Mouse (Mus musculus): ENCODE data around the gene Trappc10. TPM values are rescaled to one million over a fixed set of nuclear protein-coding genes. Genes with fewer than 3 reads are reported as not detected.

Trappc10 gene
- polyA plus RNA-seq, 1 experiment from 2014 or later, result 28.4 TPM

DNA sequence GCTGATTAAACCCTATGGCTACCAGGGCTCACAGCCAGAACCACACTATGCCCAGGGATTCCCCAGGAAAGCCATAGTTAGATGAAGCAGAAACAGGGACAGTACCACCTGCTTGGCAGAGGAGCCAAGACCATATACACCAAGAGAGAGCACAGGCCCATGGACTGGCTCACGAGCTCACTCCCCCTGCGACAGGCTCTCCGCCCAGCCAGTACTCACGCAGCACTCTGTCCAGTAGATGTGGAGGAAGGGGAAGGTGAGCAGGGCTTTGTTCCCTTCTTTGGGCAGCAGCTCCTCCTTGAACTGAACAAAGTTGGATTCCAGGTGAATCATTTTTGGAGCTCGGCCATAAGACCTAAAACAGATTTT, 15.9 kb downstream of the Trappc10 start:
- H3K4me1 ChIP-seq, result peaks cover 8% of the 10 kb centered on the region
- no peak overlapping the region for H3K4me3 ChIP-seq (replicated peaks)
- no peak overlapping the region for H3K4me2 ChIP-seq
- no peak overlapping the region for H3K9ac ChIP-seq (replicated peaks)
- H3K27me3 ChIP-seq (replicated peaks), result no peaks in the 10 kb centered on the region
- no peaks in the 10 kb centered on the region for H3K9me3 ChIP-seq (replicated peaks)
- WGBS, result 96% methylated on average over 5 of the region's 5 CpGs
- peaks cover 44% of the 10 kb centered on the region for H3K36me3 ChIP-seq
- no peak for ATAC-seq (ENCODE audit: low FRiP score)
- no peak overlapping the region for H3K27ac ChIP-seq (replicated peaks)

DNA sequence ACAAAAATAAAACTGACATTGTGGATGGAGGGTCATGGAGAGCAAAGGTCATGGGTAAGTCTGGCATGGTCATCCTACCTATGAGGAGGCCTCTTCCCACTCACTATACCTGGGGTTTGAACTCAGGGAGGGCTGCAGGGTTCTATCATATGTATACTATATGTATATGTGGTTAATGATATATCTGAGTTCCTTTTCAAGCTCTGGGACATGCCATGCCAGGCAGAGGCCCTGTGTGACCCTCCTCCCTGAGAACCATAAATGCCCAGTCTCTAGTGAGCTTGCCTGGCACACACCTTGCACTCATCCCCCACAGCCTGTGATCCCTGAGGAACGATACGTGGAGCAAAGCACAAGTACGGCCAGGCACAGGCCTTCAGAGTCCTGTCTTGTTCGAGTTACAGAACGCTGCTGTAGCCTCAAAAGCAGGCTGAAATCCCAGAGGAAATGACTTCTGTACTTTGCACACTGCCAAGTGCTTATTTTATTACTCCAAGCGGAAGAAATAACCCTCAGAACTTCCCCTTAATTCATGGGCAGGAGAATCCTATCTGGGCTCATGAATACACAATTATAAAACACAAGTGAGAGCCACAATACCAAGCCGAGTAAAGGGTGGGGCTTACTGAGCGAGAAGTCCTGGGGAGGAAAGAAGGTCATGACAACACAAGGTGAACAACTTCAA, 16.4 kb downstream of the Trappc10 start:
- H3K36me3 ChIP-seq, result peaks cover 44% of the 10 kb centered on the region
- H3K4me1 ChIP-seq, result peaks cover 8% of the 10 kb centered on the region
- no peak for ATAC-seq (ENCODE audit: low FRiP score)

DNA sequence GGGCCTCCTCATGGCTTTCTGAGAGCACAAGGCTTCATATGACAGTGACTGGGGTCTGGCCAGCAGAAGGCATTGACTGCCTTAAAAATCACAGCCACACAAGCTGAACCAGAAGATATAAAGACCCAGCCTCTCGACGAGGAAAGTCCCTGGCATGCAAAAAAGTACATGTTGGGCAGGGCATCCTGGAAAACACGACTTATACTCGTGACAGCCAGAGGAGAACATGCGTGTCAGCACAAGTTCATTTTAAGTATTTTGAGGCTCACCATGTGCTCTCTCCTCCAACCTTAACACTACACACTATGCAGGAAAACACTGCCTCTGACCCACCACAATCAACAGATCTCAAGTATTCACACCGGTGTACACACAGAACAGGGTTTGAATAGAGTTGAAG, 20.3 kb downstream of the Trappc10 start:
- no peaks in the 10 kb centered on the region for H3K4me1 ChIP-seq
- no peak overlapping the region for H3K9ac ChIP-seq (replicated peaks)
- H3K4me2 ChIP-seq, result no peak overlapping the region
- ATAC-seq (ENCODE audit: low FRiP score), result no peak
- H3K27ac ChIP-seq (replicated peaks), result no peak overlapping the region
- H3K36me3 ChIP-seq, result peaks cover 46% of the 10 kb centered on the region
- WGBS, result 92% methylated on average over 6 of the region's 6 CpGs
- H3K27me3 ChIP-seq (replicated peaks), result no peaks in the 10 kb centered on the region
- no peak overlapping the region for H3K4me3 ChIP-seq (replicated peaks)
- no peaks in the 10 kb centered on the region for H3K9me3 ChIP-seq (replicated peaks)

More for the DNA sequence above, 16.4 kb downstream of the Trappc10 start:
- no peaks in the 10 kb centered on the region for H3K9me3 ChIP-seq (replicated peaks)
- 81% methylated on average over 8 of the region's 8 CpGs for WGBS
- no peak overlapping the region for H3K4me3 ChIP-seq (replicated peaks)
- no peak overlapping the region for H3K4me2 ChIP-seq
- H3K27ac ChIP-seq (replicated peaks), result no peak overlapping the region
- H3K27me3 ChIP-seq (replicated peaks), result no peaks in the 10 kb centered on the region
- H3K9ac ChIP-seq (replicated peaks), result no peak overlapping the region

DNA sequence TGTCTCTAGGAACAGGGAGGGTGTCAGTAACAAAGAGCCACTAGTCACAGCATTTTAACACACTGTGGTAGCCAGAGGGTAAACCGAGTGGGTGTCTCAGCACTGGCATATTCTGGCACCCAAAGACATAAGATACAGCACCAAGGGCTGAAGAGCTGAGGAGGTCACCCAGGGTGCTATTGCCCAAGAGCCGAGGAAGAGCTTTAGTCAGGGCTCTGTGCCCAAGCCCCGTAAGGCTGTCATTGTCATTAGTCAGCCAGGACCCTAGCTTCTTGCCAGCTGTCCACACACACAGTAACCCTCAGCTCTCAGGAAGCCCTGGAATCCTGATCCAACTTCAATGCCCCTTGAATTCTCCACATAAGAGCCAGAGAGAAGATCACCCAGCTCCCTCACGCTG, 21.5 kb downstream of the Trappc10 start:
- H3K9ac ChIP-seq (replicated peaks), result no peak overlapping the region
- H3K4me3 ChIP-seq (replicated peaks), result no peak overlapping the region
- no peaks in the 10 kb centered on the region for H3K9me3 ChIP-seq (replicated peaks)
- no peaks in the 10 kb centered on the region for H3K4me1 ChIP-seq
- H3K27ac ChIP-seq (replicated peaks), result no peak overlapping the region; the same call in 1 of the 2 replicates
- peaks cover 45% of the 10 kb centered on the region for H3K36me3 ChIP-seq
- no peak overlapping the region for H3K4me2 ChIP-seq
- 70% methylated on average over 4 of the region's 4 CpGs for WGBS
- ATAC-seq (ENCODE audit: low FRiP score), result no peak
- no peaks in the 10 kb centered on the region for H3K27me3 ChIP-seq (replicated peaks)

DNA sequence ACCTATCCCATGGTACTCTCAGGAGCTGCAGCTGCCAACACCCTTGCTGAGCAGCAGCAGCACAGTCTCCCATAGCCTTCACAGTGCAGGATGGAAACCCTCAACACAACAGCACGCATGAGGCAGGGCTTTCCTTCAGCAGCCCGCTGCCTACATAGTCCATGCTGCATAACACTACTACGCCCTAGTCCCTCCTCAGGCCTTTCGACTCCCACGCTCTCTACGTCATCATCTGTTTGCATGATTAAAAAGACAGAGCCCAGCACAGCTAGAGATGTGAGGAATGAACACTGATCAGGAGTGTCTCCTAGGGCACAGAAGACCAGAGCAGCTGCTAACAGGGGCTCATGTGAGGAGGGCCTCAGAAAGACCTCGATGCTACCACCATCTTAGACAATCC, 23.1 kb downstream of the Trappc10 start:
- Histone ChIP-seq H3K27me3 (replicated peaks) (no peaks in the 10 kb centered on the region), H3K27ac (replicated peaks) (no peak overlapping the region), H3K9me3 (replicated peaks) (no peaks in the 10 kb centered on the region), H3K4me2 (no peak overlapping the region), H3K9ac (replicated peaks) (no peak overlapping the region), H3K36me3 (peaks cover 49% of the 10 kb centered on the region), H3K4me3 (replicated peaks) (no peak overlapping the region), H3K4me1 (no peaks in the 10 kb centered on the region)
- WGBS, result 96% methylated on average over 7 of the region's 7 CpGs
- ATAC-seq (ENCODE audit: low FRiP score), result no peak

DNA sequence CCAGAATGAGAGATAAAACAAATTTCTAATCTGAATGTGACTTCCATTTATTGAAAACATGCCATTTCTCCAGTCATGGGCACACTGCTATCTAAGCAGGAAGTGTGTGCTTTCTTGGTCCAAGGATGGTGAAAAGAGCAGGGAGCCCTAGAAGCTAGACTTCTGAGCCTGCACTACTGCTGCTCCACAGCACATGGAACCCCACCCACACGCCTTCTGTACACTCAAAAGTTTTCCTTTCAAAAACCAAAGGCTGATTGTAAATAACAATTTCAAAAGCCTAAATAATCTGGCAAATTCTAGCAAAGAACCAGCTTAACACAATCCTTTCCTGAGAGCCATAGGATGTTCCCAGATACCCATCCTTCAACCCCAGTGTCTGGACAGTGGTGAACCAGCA, 24.9 kb downstream of the Trappc10 start:
- 93% methylated on average over 1 of the region's 1 CpGs for WGBS
- ATAC-seq (ENCODE audit: low FRiP score), result no peak
- H3K36me3 ChIP-seq, result peaks cover 66% of the 10 kb centered on the region

DNA sequence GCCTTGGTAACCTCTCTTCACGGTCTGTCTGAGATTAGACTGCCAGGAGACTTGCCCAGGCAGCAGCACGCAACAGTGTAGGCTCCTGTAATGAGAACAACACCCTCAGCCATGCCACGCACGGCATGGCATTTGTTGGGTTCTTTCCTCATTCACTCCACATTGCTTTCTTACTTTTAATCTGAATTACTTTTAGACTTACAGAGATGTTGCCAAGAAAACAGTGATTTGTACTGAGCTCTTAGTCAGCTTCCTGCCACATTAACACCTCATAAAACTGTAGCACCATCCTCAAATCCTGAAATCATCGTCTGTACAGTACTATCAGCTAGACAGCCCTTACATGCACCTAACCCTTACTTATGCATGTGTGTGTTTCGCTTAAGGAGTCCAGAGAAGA, 25.9 kb downstream of the Trappc10 start:
- Histone ChIP-seq H3K9me3 (replicated peaks) (no peaks in the 10 kb centered on the region), H3K4me2 (no peak overlapping the region), H3K4me3 (replicated peaks) (no peak overlapping the region), H3K9ac (replicated peaks) (no peak overlapping the region), H3K27me3 (replicated peaks) (no peaks in the 10 kb centered on the region), H3K36me3 (peaks cover 75% of the 10 kb centered on the region), H3K4me1 (no peaks in the 10 kb centered on the region), H3K27ac (replicated peaks) (no peak overlapping the region)
- no peak for ATAC-seq (ENCODE audit: low FRiP score)
- 87% methylated on average over 6 of the region's 6 CpGs for WGBS

More for the DNA sequence above, 24.9 kb downstream of the Trappc10 start:
- Histone ChIP-seq H3K4me2 (no peak overlapping the region), H3K9me3 (replicated peaks) (no peaks in the 10 kb centered on the region), H3K27me3 (replicated peaks) (no peaks in the 10 kb centered on the region), H3K9ac (replicated peaks) (no peak overlapping the region), H3K4me3 (replicated peaks) (no peak overlapping the region), H3K27ac (replicated peaks) (no peak overlapping the region), H3K4me1 (no peaks in the 10 kb centered on the region)

DNA sequence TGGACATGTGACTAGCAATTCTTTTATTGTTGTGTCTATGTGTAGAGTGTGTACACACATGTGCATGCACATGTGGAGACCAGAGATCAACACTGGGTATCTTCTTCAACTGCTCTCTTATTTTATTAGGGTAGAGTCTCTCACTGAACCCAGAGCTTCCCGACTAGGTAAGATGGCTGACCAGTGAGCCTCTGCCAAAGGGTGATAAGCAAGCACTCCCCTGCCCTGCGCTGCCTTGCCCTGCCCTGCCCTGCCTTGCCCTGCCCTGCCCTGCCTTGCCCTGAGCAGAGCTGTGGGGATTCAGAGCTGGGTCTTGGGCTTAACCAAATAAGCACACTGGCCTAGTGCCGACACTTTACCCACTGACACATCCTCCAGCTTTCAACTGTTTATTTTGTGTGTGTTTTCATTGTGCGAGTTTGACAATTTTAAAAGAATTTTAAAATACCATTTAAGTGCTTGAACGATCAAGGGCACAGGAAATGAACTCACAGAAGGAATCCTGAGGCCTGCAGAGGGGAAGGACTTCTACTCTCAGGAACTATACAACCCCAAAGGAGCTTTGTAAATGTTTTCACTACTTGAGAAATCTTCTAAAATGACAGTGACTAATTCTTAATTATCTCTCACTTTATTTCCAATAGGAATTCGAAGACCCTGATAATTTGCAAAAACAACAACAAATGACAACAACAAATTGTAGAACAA, 27.9 kb downstream of the Trappc10 start:
- no peak overlapping the region for H3K9ac ChIP-seq (replicated peaks)
- H3K27me3 ChIP-seq (replicated peaks), result no peaks in the 10 kb centered on the region
- no peak for ATAC-seq (ENCODE audit: low FRiP score)
- no peaks in the 10 kb centered on the region for H3K9me3 ChIP-seq (replicated peaks)
- H3K27ac ChIP-seq (replicated peaks), result no peak overlapping the region
- H3K4me2 ChIP-seq, result no peak overlapping the region
- 91% methylated on average over 6 of the region's 6 CpGs for WGBS
- peaks cover 88% of the 10 kb centered on the region for H3K36me3 ChIP-seq
- no peak overlapping the region for H3K4me3 ChIP-seq (replicated peaks)
- no peaks in the 10 kb centered on the region for H3K4me1 ChIP-seq

DNA sequence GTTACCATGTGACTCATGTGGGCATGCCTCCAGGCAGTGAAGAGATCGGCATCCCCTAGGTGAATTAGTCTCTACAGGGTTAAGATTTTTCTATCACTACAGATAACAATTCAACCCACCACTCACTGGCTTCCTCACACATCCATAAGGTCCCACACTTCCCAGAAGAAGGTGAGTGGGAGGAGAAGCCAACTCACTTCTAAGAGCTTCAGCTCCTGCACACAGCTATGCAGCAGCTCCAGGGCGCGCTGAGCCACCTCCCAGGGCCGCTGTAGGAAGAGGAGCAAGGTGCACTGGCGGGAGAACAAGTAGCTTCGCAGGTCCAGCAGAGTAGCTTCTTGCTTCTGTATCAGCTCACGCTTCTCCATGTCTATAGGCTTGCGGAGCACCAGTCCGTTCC, 30.1 kb downstream of the Trappc10 start:
- H3K9me3 ChIP-seq (replicated peaks), result no peaks in the 10 kb centered on the region
- no peak for ATAC-seq (ENCODE audit: low FRiP score)
- no peak overlapping the region for H3K9ac ChIP-seq (replicated peaks)
- WGBS, result 97% methylated on average over 9 of the region's 9 CpGs
- no peak overlapping the region for H3K4me2 ChIP-seq
- H3K4me1 ChIP-seq, result no peaks in the 10 kb centered on the region
- H3K27me3 ChIP-seq (replicated peaks), result no peaks in the 10 kb centered on the region
- H3K27ac ChIP-seq (replicated peaks), result no peak overlapping the region
- H3K36me3 ChIP-seq, result peaks cover 95% of the 10 kb centered on the region
- H3K4me3 ChIP-seq (replicated peaks), result no peak overlapping the region

DNA sequence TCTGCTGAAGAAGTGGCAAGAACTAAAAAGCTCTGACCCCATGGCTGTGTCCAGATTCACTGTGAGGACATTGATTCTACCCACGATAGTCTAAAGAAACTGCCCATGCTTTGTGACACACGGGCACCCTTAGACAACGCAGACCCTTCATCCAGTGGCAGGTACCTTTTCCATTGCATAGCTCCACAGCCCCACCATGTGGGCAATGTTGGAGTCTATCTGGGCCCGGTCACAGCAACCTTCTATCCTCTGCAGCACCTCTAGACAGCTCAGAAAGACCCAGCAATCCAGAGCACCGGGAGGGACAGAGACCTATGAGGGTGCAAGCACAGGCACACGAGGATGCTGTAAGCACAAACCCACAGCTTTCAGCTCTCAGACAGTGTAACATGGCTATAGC, 33.1 kb downstream of the Trappc10 start:
- no peaks in the 10 kb centered on the region for H3K9me3 ChIP-seq (replicated peaks)
- no peaks in the 10 kb centered on the region for H3K27me3 ChIP-seq (replicated peaks)
- peaks cover 96% of the 10 kb centered on the region for H3K36me3 ChIP-seq
- no peaks in the 10 kb centered on the region for H3K4me1 ChIP-seq
- H3K4me3 ChIP-seq (replicated peaks), result no peak overlapping the region
- WGBS, result 70% methylated on average over 6 of the region's 6 CpGs
- H3K9ac ChIP-seq (replicated peaks), result no peak overlapping the region
- ATAC-seq (ENCODE audit: low FRiP score), result no peak
- H3K27ac ChIP-seq (replicated peaks), result no peak overlapping the region
- no peak overlapping the region for H3K4me2 ChIP-seq

DNA sequence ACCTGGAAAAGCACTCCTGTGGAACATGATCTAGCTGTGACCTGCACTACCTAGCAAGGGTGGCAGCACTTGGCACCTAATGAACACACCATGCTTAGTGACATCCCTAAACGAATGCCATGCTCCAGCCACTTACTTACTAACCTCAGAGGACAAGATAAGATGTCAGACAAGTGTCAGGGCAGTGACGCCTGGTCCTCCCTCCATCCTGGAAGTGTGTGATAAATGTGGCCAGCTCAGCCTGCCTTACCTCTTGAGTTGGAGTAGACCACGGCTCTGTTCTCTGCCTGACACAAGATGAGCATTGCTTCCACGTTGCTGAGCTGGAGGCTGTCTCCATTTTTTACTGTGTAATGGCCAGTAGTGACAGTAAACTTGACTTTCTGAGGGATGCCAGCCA, 43.3 kb downstream of the Trappc10 start:
- 96% methylated on average over 4 of the region's 4 CpGs for WGBS
- no peak overlapping the region for H3K4me2 ChIP-seq
- no peak overlapping the region for H3K9ac ChIP-seq (replicated peaks)
- H3K27me3 ChIP-seq (replicated peaks), result no peaks in the 10 kb centered on the region
- H3K9me3 ChIP-seq (replicated peaks), result no peaks in the 10 kb centered on the region
- no peaks in the 10 kb centered on the region for H3K4me1 ChIP-seq
- no peak overlapping the region for H3K4me3 ChIP-seq (replicated peaks)
- no peak for ATAC-seq (ENCODE audit: low FRiP score)
- peaks cover 98% of the 10 kb centered on the region for H3K36me3 ChIP-seq
- H3K27ac ChIP-seq (replicated peaks), result no peak overlapping the region

DNA sequence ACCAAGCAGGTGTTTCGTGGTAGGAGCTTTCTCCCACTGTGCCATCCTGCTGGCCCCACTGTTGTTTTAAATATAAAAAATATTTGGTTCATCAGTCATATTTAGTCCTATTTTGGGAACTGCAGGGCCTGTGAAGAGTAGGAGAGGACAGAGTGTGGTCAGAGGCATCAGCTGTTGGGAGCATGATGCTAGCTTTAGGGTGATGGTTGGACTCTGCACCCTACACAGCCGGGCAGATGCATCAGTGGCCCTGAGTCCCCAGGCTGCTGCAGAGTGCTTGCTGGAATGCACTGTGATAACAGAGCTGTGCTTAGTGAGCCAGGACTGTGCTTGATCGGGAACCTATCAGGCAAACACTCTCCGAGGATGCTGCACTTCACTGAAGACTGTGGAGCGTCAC, 51.5 kb downstream of the Trappc10 start:
- WGBS, result 96% methylated on average over 5 of the region's 5 CpGs
- Histone ChIP-seq H3K27ac (replicated peaks) (no peak overlapping the region), H3K4me2 (no peak overlapping the region), H3K27me3 (replicated peaks) (no peaks in the 10 kb centered on the region), H3K36me3 (peaks cover 99% of the 10 kb centered on the region), H3K9ac (replicated peaks) (no peak overlapping the region), H3K4me3 (replicated peaks) (no peak overlapping the region), H3K9me3 (replicated peaks) (no peaks in the 10 kb centered on the region), H3K4me1 (no peaks in the 10 kb centered on the region)
- ATAC-seq (ENCODE audit: low FRiP score), result no peak

All from neural tube, embryonic 15.5 days (tissue).